Mouse (Mus musculus) lung, postnatal 0 days (tissue): ENCODE data around the gene Cldn7. TPM values are rescaled to one million over a fixed set of nuclear protein-coding genes. Genes with fewer than 3 reads are reported as not detected.

ENCODE experiments used
- ATAC-seq: fragments of 200-750 bp; cut with Nextera tagmentation; 2 replicates; pipeline ENCODE4 v1.8.0; 2017; ENCODE audit warnings: moderate library complexity
- DNase-seq: peaks from one replicate; pipeline ENCODE4 v3.0.0-alpha.2; 2016; ENCODE audit warnings: low spot score
- H3K27ac ChIP-seq: fragments of 300-500 bp; sonication (generic); 2 replicates; pipeline ENCODE4 v1.5.1; 2014; ENCODE audit warnings: antibody characterized with exemption, mild to moderate bottlenecking, low read length, mixed read lengths
- H3K27me3 ChIP-seq: fragments of 300-500 bp; sonication (generic); replicated peaks from 2 replicates; pipeline ENCODE4 v1.6.1; 2014; ENCODE audit warnings: low read length, mixed read lengths; ENCODE audit not compliant: insufficient read depth
- H3K36me3 ChIP-seq: fragments of 300-500 bp; sonication (generic); 2 replicates; pipeline ENCODE4 v1.6.1; 2014; ENCODE audit warnings: low read length, mixed read lengths; ENCODE audit not compliant: insufficient read depth
- H3K4me1 ChIP-seq: fragments of 300-500 bp; sonication (generic); 2 replicates; pipeline ENCODE4 v1.6.1; 2014; ENCODE audit warnings: antibody characterized with exemption, low read depth, low read length, mixed read lengths; ENCODE audit not compliant: insufficient read depth
- H3K4me2 ChIP-seq: fragments of 300-500 bp; sonication (generic); replicated peaks from 2 replicates; pipeline ENCODE4 v1.6.1; 2014; ENCODE audit warnings: low read depth, mild to moderate bottlenecking, low read length, moderate library complexity, mixed read lengths
- H3K4me3 ChIP-seq: fragments of 300-500 bp; sonication (generic); 2 replicates; pipeline ENCODE4 v1.5.1; 2014; ENCODE audit warnings: low read depth, low read length
- H3K9ac ChIP-seq: fragments of 300-500 bp; sonication (generic); replicated peaks from 2 replicates; pipeline ENCODE4 v1.6.1; 2014; ENCODE audit warnings: low read depth, mild to moderate bottlenecking
- H3K9me3 ChIP-seq: fragments of 300-500 bp; sonication (generic); 2 replicates; pipeline ENCODE4 v1.6.1; 2016; ENCODE audit warnings: low read length, mixed read lengths
- CTCF ChIP-seq: IDR thresholded peaks from 2 replicates; pipeline ENCODE4 v1.5.1; 2016; ENCODE audit warnings: antibody characterized with exemption, mild to moderate bottlenecking
- EP300 ChIP-seq: IDR thresholded peaks from 2 replicates; pipeline ENCODE4 v1.6.1; 2016; ENCODE audit warnings: antibody characterized with exemption, mild to moderate bottlenecking, control low read depth
- WGBS: fragments of 180-500 bp; shearing (Covaris S2); extraction: QIAGEN DNeasy Blood & Tissue Kit; methylation state at CpG from one replicate; pipeline ENCODE4 v1.1.7; 2014; 5-methylcytosine and 5-hydroxymethylcytosine counted together
- polyA plus RNA-seq: library from polyadenylated mRNA; unstranded; fragments of >200 nt; fragmentation: Nextera tagmentation; extraction: Ambion mirVana; gene quantifications from 2 replicates; pipeline ENCODE4 v1.2.1, GENCODE M21; 2015

Cldn7 gene
- polyA plus RNA-seq, 1 experiment from 2014 or later = 230 TPM

DNA sequence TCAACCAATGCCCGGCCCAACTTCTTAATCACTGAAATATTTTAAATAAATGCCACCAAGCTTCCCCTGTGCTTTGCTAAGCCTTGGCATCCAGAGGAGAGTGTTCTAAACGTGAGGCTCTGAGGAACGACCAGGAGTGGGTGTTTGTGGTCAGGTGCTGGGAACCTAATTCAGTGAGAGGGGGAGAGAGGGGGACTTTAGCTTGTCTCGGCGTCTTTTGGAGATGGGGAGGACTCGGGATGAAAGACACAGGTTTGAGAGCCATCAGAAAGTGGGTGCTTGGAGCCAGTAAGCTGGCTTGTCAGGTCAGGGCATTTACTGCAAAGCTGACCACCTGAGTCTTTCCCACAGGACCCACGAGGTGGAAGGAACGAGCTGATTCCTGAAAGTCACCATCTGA, 32.8 kb upstream of the Cldn7 start:
- peaks cover 14% of the 10 kb centered on the region; the same call in 1 of the 2 replicates for H3K4me1 ChIP-seq
- no peaks in the 10 kb centered on the region for H3K9me3 ChIP-seq
- peaks cover 10% of the 10 kb centered on the region; the same call in 1 of the 2 replicates for H3K27me3 ChIP-seq
- no peak overlapping the region for H3K4me3 ChIP-seq
- H3K9ac ChIP-seq = no peak overlapping the region
- ATAC-seq (no peak), DNase-seq (no peak)
- no peaks in the 10 kb centered on the region for H3K36me3 ChIP-seq
- TF ChIP-seq EP300 (no peak), CTCF (no peak)
- H3K4me2 ChIP-seq = no peak overlapping the region
- H3K27ac ChIP-seq = no peak overlapping the region
- 68% methylated on average over 8 of the region's 8 CpGs for WGBS

DNA sequence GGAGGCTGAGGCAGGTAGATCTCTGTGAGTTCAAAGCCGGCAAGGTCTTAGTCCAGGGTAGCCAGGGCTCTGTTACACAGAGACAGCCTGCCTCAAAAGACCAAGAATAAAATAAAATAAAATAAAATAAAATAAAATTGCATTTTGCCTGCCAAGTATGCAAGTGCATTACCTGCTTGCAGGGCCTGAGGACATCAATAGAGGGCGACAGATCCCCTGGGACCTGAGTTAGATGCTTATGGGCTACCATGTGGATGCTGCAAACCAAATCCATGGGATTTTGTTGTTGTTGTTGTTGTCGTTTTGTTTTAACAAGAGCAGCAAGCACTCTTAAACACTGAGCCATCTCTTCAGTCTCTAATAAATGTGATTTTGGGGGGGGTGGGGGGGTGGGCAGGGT, 32.3 kb upstream of the Cldn7 start:
- Histone ChIP-seq H3K27me3 (peaks cover 13% of the 10 kb centered on the region; the same call in 1 of the 2 replicates), H3K4me2 (no peak overlapping the region), H3K4me3 (no peak overlapping the region), H3K36me3 (no peaks in the 10 kb centered on the region), H3K9ac (no peak overlapping the region), H3K27ac (no peak overlapping the region), H3K4me1 (peaks cover 15% of the 10 kb centered on the region; the same call in 1 of the 2 replicates), H3K9me3 (no peaks in the 10 kb centered on the region)
- DNase-seq = no peak
- ATAC-seq = no peak
- no peak for TF ChIP-seq EP300
- TF ChIP-seq CTCF = peak; percentile 43
- WGBS = 36% methylated on average over 3 of the region's 3 CpGs

DNA sequence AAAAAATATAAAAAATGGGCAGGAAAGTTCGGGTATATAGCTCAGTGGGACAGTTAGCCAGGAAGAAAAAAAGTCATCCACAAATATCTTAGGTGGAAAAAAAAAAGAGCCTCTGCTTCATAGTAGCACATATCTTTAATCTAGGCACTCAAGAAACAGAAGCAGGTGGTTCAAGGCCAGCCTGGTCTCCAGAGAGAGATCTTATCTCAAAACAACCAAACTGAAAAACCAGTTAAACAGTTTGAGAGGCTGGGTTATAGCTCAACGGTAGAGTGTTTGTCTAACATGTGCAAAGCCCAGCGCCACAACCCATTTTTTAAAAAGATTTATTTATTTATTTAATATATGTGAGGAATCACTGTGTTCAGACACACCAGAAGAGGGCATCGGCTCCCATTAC, 31.5 kb upstream of the Cldn7 start:
- no peaks in the 10 kb centered on the region for H3K36me3 ChIP-seq
- H3K27me3 ChIP-seq = peaks cover 13% of the 10 kb centered on the region; the same call in 1 of the 2 replicates
- no peak overlapping the region for H3K27ac ChIP-seq
- peaks cover 15% of the 10 kb centered on the region; the same call in 1 of the 2 replicates for H3K4me1 ChIP-seq
- ATAC-seq (no peak), DNase-seq (no peak)
- no peak overlapping the region for H3K9ac ChIP-seq
- H3K9me3 ChIP-seq = no peaks in the 10 kb centered on the region
- TF ChIP-seq CTCF (no peak), EP300 (no peak)
- H3K4me3 ChIP-seq = no peak overlapping the region
- no peak overlapping the region for H3K4me2 ChIP-seq
- WGBS = 36% methylated on average over 4 of the region's 4 CpGs

DNA sequence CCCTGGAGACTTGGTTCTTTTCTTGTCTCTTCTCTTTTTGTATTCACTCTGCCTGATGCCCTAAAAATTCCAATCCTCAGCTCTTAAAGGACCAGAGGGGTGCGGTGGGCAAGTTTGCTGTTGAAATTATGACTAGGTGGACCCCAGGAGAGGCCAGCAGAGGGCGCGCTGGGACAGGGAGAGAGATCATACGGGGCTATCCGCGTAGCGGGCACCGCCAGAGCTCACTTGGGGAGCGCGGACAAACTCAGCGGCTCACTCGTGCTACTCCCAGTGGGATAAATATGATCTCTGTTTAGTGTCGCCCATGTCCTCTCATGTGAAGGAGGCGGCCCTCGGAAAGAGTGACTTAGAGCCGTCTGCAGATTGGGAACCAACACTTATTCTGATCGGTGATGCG, 30.4 kb upstream of the Cldn7 start:
- DNase-seq (peak; percentile 93), ATAC-seq (peak; percentile 78)
- no peak for TF ChIP-seq EP300
- TF ChIP-seq CTCF = peak; percentile 92
- H3K27me3 ChIP-seq = peaks cover 13% of the 10 kb centered on the region; the same call in 1 of the 2 replicates
- 1% methylated on average over 18 of the region's 18 CpGs for WGBS
- peak overlapping the region; percentile 32; the same call in 1 of the 2 replicates for H3K4me2 ChIP-seq
- no peak overlapping the region for H3K9ac ChIP-seq
- H3K9me3 ChIP-seq = no peaks in the 10 kb centered on the region
- peaks cover 15% of the 10 kb centered on the region; the same call in 1 of the 2 replicates for H3K4me1 ChIP-seq
- no peaks in the 10 kb centered on the region for H3K36me3 ChIP-seq
- no peak overlapping the region for H3K4me3 ChIP-seq
- no peak overlapping the region for H3K27ac ChIP-seq

DNA sequence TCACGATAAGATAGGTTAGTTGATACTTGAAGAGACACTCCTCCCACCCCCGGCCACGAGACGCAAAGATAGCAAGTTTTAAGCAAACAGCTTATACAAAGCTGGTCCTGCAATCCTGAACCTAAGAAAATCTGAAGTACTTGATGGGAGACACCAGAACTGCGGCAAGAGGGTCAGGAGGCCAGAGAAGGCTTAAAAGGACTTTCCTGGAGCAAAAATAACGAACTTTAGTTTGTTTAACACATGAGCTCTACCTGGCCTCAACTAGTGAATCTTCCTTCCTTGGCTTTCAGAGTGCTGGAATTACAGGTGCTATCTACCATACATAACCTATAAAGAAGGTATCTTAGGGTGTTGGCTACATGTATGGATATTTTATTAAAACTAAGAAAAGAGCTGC, 29.9 kb upstream of the Cldn7 start:
- 11% methylated on average over 6 of the region's 6 CpGs for WGBS
- Histone ChIP-seq H3K4me3 (no peak overlapping the region), H3K27ac (no peak overlapping the region), H3K4me1 (peaks cover 15% of the 10 kb centered on the region; the same call in 1 of the 2 replicates), H3K4me2 (no peak overlapping the region), H3K27me3 (peaks cover 13% of the 10 kb centered on the region; the same call in 1 of the 2 replicates), H3K9ac (no peak overlapping the region), H3K36me3 (no peaks in the 10 kb centered on the region), H3K9me3 (no peaks in the 10 kb centered on the region)
- DNase-seq = no peak
- no peak for ATAC-seq
- no peak for TF ChIP-seq CTCF
- TF ChIP-seq EP300 = no peak

DNA sequence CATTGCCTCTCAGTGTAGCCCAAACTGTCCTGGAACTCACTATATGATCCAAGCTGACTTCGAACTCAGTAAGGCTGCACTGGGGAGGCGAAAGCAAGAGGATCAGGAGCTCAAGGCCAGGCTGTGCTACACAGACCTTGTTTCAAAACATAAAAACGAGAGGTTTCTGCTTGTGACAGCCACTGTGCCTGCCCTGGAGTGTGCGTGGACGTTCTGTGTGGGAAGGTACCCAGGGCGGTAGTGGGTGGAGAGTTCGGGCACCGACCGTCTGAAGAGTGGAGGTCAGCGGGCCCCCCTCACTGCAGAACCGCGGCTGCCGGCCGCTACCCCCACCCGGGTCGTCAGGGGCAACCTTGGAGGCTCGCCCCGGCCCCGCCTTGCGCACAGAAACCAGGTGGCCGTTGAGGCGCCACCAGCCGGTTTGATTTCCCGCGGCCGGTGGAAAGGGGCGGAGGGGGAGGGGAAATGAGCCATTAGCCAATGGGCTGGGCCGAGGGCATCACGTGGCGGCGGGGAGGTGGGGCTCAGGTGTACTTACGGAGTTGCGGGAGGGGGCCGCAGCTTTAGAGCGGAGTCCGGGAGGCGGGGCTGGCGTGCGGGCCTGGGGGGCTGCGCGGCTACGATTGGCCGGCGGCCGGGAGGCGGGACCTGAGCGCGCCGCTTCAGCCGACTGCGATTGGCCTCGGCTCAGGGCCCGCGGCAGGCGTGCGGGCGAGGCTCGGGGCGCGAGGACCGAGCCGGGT, 29.3 kb upstream of the Cldn7 start, which contains the start of gene Ybx2:
Gene Ybx2 (plus strand): TSS at position 660 of the 743 bp plus-strand sequence.
- WGBS = 4% methylated on average over 49 of the region's 62 CpGs

More for the DNA sequence above, 29.3 kb upstream of the Cldn7 start, which contains the start of gene Ybx2:
- DNase-seq = peak; percentile 88
- H3K27me3 ChIP-seq = peaks cover 13% of the 10 kb centered on the region; the same call in 1 of the 2 replicates
- peaks cover 15% of the 10 kb centered on the region; the same call in 1 of the 2 replicates for H3K4me1 ChIP-seq
- TF ChIP-seq CTCF = no peak; the same call in 1 of the 2 replicates
- no peak for TF ChIP-seq EP300
- no peaks in the 10 kb centered on the region for H3K9me3 ChIP-seq
- H3K36me3 ChIP-seq = no peaks in the 10 kb centered on the region
- peak within 1 kb of the TSS; percentile 42 for H3K4me3 ChIP-seq
- peak within 1 kb of the TSS; percentile 88 for H3K4me2 ChIP-seq
- ATAC-seq = peak; percentile 81
- no peak within 1 kb of the TSS for H3K9ac ChIP-seq
- H3K27ac ChIP-seq = no peak within 1 kb of the TSS; the same call in 1 of the 2 replicates
